Mouse (Mus musculus) spleen, adult 18-20 months (tissue): ENCODE data around the gene Prodh2.

Source experiments
- DNase-seq, 2 experiments: peaks; one replicate each; pipeline ENCODE4 v3.0.0; 2022; ENCODE audit warnings: mixed read lengths in 2 of 2

Prodh2 gene

DNA sequence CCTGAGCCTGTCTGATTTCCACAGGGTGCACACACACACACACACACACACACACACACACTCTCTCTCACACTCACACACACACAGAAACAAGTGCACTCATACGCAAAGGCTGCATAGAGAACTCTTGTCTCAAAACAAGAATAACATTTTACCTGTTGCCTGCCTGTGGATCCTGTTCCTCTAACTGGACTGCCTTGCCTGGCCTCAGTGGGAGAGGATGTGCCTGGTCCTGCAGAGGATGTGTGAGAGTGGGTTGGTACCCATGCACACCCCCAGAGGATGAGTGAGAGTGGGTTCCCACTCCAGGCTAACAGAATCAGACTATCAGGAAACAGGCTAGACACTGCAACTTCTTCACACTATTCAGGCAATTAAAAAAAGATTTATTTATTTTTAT is 57.2 kb downstream of the Prodh2 start:
- no peak for DNase-seq

DNA sequence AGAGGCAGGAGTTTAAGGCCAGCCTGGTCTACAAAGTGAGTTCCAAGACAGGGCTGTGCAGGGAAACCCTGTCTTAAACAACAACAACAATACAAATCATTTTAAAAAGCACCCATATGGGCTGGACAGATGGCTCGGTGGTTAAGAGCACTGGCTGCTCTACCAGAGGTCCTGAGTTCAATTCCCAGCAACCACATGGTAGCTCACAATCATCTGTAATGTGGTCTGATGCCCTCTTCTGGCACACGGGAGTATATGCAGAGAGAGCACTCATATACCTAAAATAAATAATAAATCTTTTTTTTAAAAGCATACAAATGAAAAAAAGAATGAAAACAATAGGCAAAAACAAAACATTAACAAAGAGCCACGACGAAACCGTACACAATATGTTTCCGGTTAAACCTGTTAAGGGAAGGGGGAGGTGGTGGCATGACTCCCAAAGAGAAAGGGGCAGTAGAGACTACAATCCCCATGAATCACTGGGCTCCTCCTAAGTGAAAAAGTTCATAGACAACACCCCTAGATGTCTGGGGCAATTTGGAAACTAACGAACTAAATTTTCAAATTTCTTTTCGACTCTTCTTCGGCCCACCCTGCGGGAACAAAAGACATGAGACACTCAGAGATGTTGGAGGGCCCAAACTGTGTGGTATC is 58.2 kb downstream of the Prodh2 start:
- DNase-seq, result no peak

DNA sequence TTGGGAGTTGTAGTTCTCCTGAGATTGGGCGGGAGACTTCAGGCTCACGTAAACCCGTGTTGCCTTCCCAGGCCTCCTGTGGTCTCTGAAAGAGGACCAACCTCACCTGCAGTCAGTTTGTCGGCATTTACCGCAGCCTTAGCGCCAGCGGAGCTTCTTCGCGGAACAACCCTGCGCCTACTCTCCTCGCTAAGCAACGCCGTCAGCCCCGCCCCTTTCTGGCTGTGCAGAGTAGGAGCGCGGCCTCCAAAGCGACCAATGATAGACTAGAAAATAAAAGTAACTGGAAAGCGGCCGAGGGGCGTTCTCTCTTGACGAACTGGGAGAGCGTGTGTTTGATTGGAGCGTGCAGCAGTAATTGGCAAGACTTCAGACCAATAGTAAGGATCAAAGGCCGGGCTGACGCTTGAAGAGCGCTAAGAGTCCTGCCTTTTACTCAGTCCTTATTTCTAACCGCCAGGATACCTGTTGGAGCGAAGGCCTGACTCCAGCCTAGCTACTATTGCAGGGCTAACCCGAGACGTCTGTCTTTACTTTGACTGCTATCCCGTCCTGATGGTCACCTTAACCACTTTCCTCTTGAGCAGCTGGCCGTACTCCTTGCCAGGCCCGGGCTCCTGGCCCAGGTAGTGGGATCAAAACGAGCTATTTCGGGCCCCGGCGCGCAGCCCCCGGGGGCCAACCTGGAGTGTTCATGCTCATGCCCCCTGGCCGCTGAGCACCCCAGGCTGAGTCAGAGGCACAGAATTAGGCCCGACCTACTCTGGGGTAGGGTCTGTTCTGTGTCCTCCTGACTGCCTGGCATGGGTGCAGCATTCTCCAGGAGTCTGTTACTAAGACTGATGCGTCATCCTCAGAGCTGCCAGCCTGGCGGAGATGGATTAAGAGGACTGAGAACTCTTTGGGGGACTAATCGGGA is 58.9 kb downstream of the Prodh2 start, which contains the start of the genes Hspb6 and Proser3:
Gene Hspb6, plus strand, starts transcription at position 77 of the 919 bp plus-strand sequence.
Gene Proser3, minus strand, starts transcription at position 198 of the 919 bp plus-strand sequence.
- peak; percentile 89 to 90 for DNase-seq

DNA sequence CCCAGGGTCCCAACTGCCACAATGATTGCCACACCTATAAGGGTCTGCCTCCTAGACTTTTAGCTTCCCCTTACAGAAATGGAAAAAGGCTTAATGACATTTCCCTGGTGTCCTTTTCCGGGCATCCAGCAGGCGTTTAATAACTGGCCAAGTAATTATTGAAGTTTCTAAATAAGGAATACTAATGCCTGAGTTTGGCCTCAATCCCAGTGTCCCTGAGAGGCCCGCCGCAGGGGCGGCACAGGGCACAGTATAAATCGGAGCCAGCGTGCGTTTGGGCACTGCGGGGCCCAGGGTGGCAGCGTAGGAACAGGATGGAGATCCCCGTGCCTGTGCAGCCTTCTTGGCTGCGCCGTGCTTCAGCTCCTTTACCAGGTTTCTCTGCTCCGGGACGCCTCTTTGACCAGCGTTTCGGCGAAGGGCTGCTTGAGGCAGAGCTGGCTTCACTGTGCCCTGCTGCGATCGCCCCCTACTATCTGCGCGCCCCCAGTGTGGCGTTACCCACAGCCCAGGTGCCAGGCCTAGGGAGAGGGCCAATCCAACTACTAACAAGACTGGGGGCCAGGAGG is 59.7 kb downstream of the Prodh2 start:
- DNase-seq, result peak in 1 of 2 experiments; percentile 22

GRCm38 (mm10) chr7:30553810-30554584 is 60.6 kb downstream of the Prodh2 start:
- no peak for DNase-seq

DNA sequence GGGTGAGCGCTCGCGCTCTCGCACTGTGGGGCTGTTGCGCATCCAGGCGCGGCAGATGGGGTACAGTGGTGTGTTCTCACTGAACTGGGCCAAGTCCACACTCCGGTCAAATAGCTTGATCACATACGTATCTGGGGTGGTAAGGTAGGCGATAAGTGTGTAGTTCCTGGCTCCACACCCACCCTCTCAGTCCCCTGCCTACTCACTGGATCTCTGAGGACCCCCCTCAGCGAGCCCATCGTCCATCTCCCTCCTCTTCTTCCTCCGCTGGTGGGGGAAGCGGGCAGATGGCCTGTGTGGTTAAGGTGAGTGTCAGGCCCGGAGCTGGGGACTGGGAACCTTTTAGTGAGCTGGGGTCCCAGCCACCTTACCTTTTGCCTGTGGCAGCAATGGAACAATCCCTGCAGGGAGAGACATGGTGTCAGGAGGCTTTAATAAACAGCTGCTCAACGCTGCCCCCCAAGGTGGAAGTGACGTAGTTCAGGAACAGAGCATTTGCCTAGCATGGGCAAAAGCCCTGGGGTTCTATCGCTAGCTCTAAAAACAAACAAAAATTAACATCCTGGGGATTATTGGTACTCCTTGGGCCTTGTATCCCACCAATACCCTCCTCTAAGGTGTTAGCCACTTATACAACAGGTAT is 63.6 kb downstream of the Prodh2 start:
- peak in 1 of 2 experiments; percentile 34 for DNase-seq

DNA sequence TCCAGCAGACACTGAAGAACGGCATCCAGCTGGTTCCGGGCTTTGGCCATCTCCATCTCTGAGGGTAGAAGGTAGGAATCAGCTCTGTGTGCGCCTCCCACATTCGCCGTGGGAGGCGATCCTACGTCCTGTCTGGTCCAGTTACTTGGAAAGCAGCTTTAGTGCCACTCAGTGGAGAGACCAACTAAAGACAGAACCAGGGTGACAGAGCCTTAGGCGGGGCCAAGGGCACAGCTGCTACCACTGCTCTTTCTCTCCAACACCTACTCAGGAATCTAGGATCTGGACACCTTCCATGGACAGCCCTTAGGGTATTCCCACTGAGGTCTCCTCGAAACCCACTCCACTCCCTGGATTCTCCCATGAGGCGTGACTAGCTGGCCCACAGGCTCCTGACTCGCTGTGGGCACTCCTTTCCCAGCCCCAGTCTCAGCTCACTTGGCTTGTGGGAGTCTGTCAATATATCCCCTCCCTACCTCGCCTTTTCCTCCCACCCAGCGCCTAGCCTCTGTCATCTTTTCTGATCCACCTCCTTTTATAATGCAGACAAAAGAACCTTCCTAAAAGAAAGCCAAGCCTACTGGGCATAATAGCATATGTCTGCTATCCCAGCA is 64.6 kb downstream of the Prodh2 start:
- DNase-seq, result no peak

DNA sequence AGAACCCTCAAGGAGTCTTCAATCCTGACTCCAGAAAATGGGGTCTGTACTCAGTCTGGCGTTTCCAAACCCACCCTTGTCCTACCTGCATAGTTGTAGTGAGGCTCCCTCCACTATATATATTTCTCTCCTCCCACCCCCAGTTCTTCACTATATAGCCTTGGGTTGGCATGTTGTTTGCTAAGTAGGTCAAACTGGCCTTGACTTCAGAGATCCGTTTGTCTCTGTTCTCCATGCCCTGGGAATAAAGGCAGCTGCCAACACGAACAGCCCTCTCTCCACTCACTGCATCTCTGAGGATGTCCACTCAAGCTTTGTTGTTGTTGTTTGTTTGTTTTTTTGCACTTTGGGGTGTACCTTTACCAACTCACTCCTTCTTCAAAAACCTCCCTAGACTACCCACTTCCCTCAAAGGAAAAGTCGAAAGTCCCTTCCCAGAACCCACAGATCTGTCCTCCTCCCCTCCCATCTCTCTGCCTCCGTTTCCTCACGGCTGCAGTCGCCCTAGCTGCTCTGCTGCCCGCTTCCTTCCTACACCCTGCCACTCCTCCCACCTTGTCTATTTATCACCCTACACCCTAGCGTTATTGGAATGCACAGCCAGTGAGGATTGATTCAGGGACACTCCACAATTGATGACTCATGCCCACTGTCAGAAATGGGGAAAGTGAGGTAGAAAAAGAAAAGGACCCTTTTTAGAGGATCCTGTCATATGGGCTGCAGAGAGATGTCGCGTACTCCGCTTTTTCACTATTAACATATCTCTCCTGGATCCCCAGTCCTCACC is 65.4 kb downstream of the Prodh2 start:
- DNase-seq, result no peak

GRCm38 (mm10) chr7:30559443-30559954 is 66.1 kb downstream of the Prodh2 start, which contains the start of gene Lin37:
Gene Lin37, minus strand, starts transcription at chr7:30559838.
- peak; percentile 85 to 90 for DNase-seq

DNA sequence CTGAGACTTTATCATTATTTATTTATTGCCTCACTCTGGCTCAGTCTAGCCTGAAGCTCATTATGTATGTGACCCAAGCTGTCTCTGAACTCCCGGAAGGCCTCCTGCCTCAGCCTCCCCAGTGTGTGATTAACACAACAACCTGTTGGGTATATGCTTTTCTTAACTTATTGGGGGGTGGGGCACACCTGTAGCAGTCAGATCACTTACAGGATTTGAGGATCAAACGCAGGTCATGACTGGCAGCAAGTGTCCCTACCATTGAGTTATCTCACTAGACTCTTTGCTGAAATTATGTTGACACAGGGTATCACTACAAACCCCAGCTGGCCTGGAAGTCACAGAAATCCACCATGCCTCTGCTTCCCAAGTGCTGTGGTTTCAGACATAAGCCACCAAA is 66.9 kb downstream of the Prodh2 start:
- DNase-seq, result no peak

DNA sequence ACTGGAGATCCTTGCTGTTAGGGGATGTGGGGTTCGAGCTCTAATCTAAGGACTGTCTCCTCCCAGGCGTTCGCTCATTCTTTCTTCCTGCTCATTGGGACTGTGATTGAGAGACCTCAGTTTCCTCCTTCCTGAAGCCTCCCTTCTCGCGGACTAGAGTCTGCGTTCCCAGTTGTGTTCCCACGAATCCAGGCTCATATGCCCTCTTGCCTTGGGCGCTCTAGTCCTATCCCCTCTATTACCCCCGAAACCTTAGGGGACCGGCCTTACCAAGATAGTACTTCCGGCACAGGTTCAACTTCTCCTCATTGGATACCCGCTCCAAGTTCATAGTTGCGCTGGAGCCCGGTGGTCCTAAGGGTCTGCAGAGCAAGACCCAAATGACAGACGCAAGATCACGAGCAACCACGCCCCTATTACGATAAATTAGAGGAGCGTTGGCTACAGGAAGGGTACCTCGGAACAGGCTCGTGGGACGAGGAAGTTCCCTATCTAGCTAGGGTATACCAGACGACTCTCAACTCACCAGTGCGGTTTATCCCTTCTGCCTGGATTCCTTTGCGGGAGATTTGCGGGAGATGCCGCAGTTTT is 69.2 kb downstream of the Prodh2 start:
- DNase-seq, result no peak
